ENCODE assay signal across 8 mouse cellular contexts in genomic region chr16:72028798-72029197, GRCm38 (mm10).
A peak's percentile ranks its signal among the peaks of the same experiment; 100 is the strongest.
DNase-seq lines count a peak whose midpoint lies in the region; ATAC-seq and TF ChIP-seq lines count a peak whose summit lies in the region.

No protein-coding gene starts in this region.

- peaks cover 5% of the 10 kb centered on the region; the same call in 1 of the 2 replicates for H3K4me1 ChIP-seq in kidney, postnatal 0 days (replicated peaks; ENCODE audit: insufficient read depth, low read length)
- no peaks in the 10 kb centered on the region for H3K4me1 ChIP-seq in kidney, adult 2 months (ENCODE audit: control insufficient read depth, insufficient read depth, low read length)
- peaks cover 10% of the 10 kb centered on the region; the same call in 1 of the 2 replicates for H3K4me1 ChIP-seq in limb, embryonic 12.5 days (replicated peaks)

- H3K27ac ChIP-seq in kidney, postnatal 0 days = no peak overlapping the region
- H3K27ac ChIP-seq in kidney, adult 2 months (ENCODE audit: insufficient read depth, low read depth, low read length) = no peak overlapping the region
- H3K27ac ChIP-seq in limb, embryonic 12.5 days = no peak overlapping the region

- no peaks in the 10 kb centered on the region for H3K27me3 ChIP-seq in kidney, postnatal 0 days (ENCODE audit: insufficient read depth, low read length)
- no peaks in the 10 kb centered on the region; the same call in 1 of the 2 replicates for H3K27me3 ChIP-seq in kidney, adult 2 months (replicated peaks; ENCODE audit: control insufficient read depth, insufficient read depth, low read length)
- peaks cover 32% of the 10 kb centered on the region for H3K27me3 ChIP-seq in limb, embryonic 12.5 days

- ATAC-seq in kidney, postnatal 0 days (replicated peaks; ENCODE audit: low FRiP score, low read depth) = no peak
- ATAC-seq in limb, embryonic 12.5 days (ENCODE audit: insufficient number of reproducible peaks, insufficient read depth, low FRiP score, low TSS enrichment, low read depth) = no peak

- peak overlapping the region; percentile 37 for H3K4me3 ChIP-seq in kidney, postnatal 0 days (replicated peaks; ENCODE audit: low read depth, low read length)
- H3K4me3 ChIP-seq in kidney, adult 2 months (ENCODE audit: insufficient read depth, low read depth, low read length) = no peak overlapping the region
- H3K4me3 ChIP-seq in limb, embryonic 12.5 days (replicated peaks) = peak overlapping the region; percentile 48

- no peak overlapping the region for H3K9ac ChIP-seq in kidney, postnatal 0 days (ENCODE audit: low read depth, low read length)
- peak overlapping the region; percentile 38; the same call in 1 of the 2 replicates for H3K9ac ChIP-seq in limb, embryonic 12.5 days (replicated peaks)

- peak overlapping the region; percentile 65 for H3K4me2 ChIP-seq in kidney, postnatal 0 days (ENCODE audit: low read length)
- peak overlapping the region; percentile 80 for H3K4me2 ChIP-seq in limb, embryonic 12.5 days

- WGBS in kidney, postnatal 0 days = 1% methylated on average over 18 of the region's 18 CpGs
- 2% methylated on average over 18 of the region's 18 CpGs for WGBS in kidney, adult 2 months
- under 1% methylated on average over 18 of the region's 18 CpGs for WGBS in limb, embryonic 12.5 days

- DNase-seq in kidney, postnatal 0 days (ENCODE audit: low spot score) = peak; percentile 22
- no peak for DNase-seq in kidney, adult 2 months
- peak; percentile 58 for DNase-seq in embryo, embryonic 10.5 days (ENCODE audit: low spot score)
- peak; percentile 12 for DNase-seq in forelimb bud, embryonic 11.5 days (ENCODE audit: low read depth, low spot score)
- DNase-seq in right cerebral cortex, postnatal 4 days = peak; percentile 33
- no peak for DNase-seq in adrenal gland, adult 18-20 months (ENCODE audit: low spot score in 2 of 2)
- DNase-seq in spleen, postnatal 36 days (ENCODE audit: low spot score in 2 of 2) = no peak

- H3K9me3 ChIP-seq in kidney, postnatal 0 days (replicated peaks; ENCODE audit: low read length) = no peaks in the 10 kb centered on the region
- no peaks in the 10 kb centered on the region for H3K9me3 ChIP-seq in limb, embryonic 12.5 days

- no peaks in the 10 kb centered on the region for H3K36me3 ChIP-seq in kidney, postnatal 0 days (ENCODE audit: insufficient read depth, low read length)
- no peaks in the 10 kb centered on the region for H3K36me3 ChIP-seq in kidney, adult 2 months (ENCODE audit: control insufficient read depth, insufficient read depth, low read length)
- no peaks in the 10 kb centered on the region for H3K36me3 ChIP-seq in limb, embryonic 12.5 days

- no peak for TF ChIP-seq CTCF in kidney, postnatal 0 days (IDR thresholded peaks at IDR 0.05; ENCODE audit: low read depth)
- TF ChIP-seq CTCF in kidney, adult 2 months (conservative IDR thresholded peaks at IDR 0.05; ENCODE audit: insufficient read depth, insufficient read length, low read depth, low read length) = no peak

- TF ChIP-seq POLR2A in kidney, adult 2 months (IDR thresholded peaks at IDR 0.05; ENCODE audit: low read depth, low read length) = no peak

Comparison
In these comparisons a context has a peak if more than half of its experiments do, and no peak if none do; other contexts are left out.
1. DNase-seq: peak in kidney, postnatal 0 days (single experiment), embryo, embryonic 10.5 days (single experiment), forelimb bud, embryonic 11.5 days (single experiment) and right cerebral cortex, postnatal 4 days (single experiment); none in kidney, adult 2 months (single experiment), adrenal gland, adult 18-20 months (0 of 2) and spleen, postnatal 36 days (0 of 2).